Mouse (Mus musculus) spleen, adult 2 months (tissue): ENCODE results near the gene Col20a1. TPM values are rescaled to one million over a fixed set of nuclear protein-coding genes. Genes with fewer than 3 reads are reported as not detected.

Source experiments
- DNase-seq, 2 experiments: peaks; one replicate each; pipeline versions ENCODE4 v3.0.0 to v3.0.0-alpha.2; 2012 to 2021; ENCODE audit warnings: low spot score in 2 of 2, low read depth in 1 of 2
- H3K27ac ChIP-seq: fragments of 200-500 bp; 2 replicates; pipeline ENCODE4 v1.5.1; 2012; ENCODE audit warnings: low read length, inconsistent platforms; ENCODE audit not compliant: insufficient read depth
- H3K27me3 ChIP-seq: fragments of 200-500 bp; 2 replicates; pipeline ENCODE4 v1.6.1; 2012; ENCODE audit warnings: mild to moderate bottlenecking, moderate library complexity, low read length, inconsistent platforms; ENCODE audit not compliant: control insufficient read depth, insufficient read depth
- H3K36me3 ChIP-seq: fragments of 200-500 bp; 2 replicates; pipeline ENCODE4 v1.6.1; 2012; ENCODE audit warnings: mild to moderate bottlenecking, low read length, inconsistent platforms; ENCODE audit not compliant: control insufficient read depth, insufficient read depth
- H3K4me1 ChIP-seq: fragments of 200-500 bp; 2 replicates; pipeline ENCODE4 v1.6.1; 2011; ENCODE audit warnings: inconsistent platforms; ENCODE audit not compliant: control insufficient read depth, insufficient read depth, insufficient read length
- H3K4me3 ChIP-seq: fragments of 200-500 bp; 2 replicates; pipeline ENCODE4 v1.5.1; 2011; ENCODE audit warnings: mild to moderate bottlenecking, inconsistent platforms; ENCODE audit not compliant: insufficient read depth, insufficient read length; ENCODE audit errors: extremely low read depth
- CTCF ChIP-seq: fragments of 200-500 bp; IDR thresholded peaks from 2 replicates; pipeline ENCODE4 v1.5.1; 2011; ENCODE audit warnings: mild to moderate bottlenecking, inconsistent platforms; ENCODE audit not compliant: insufficient read depth, insufficient read length, insufficient replicate concordance; ENCODE audit errors: extremely low read depth
- POLR2A ChIP-seq: fragments of 200-500 bp; IDR thresholded peaks from 2 replicates; pipeline ENCODE4 v1.6.1; 2011; ENCODE audit warnings: low read depth, low read length, inconsistent platforms
- WGBS: fragments of 180-500 bp; shearing (Covaris S2); methylation state at CpG from one replicate; pipeline ENCODE4 v1.1.7; 2018; 5-methylcytosine and 5-hydroxymethylcytosine counted together
- polyA plus RNA-seq: library from polyadenylated mRNA; depleted of rRNA; stranded (reverse); fragments of >200 nt; gene quantifications from 2 replicates; pipeline ENCODE4 v1.2.3, GENCODE M21; 2012

Col20a1 gene
- polyA plus RNA-seq, 1 experiment: 1.9 TPM

- Histone ChIP-seq H3K4me1 (no peaks in the 10 kb centered on the region), H3K27ac (no peak overlapping the region), H3K4me3 (no peak overlapping the region), H3K36me3 (no peaks in the 10 kb centered on the region), H3K27me3 (no peaks in the 10 kb centered on the region)
- no peak for DNase-seq
- TF ChIP-seq POLR2A (no peak), CTCF (no peak)
- WGBS: 73% methylated on average over 4 of the region's 4 CpGs
These were observed 4.0 kb downstream of the Col20a1 start for GRCm38 (mm10) chr2:180990347-180990746.

GRCm38 (mm10) chr2:180994360-180994759 lies 8.0 kb downstream of the Col20a1 start:
- Histone ChIP-seq H3K4me1 (no peaks in the 10 kb centered on the region), H3K27me3 (no peaks in the 10 kb centered on the region), H3K4me3 (no peak overlapping the region), H3K36me3 (no peaks in the 10 kb centered on the region), H3K27ac (no peak overlapping the region)
- no peak for DNase-seq
- TF ChIP-seq POLR2A (no peak), CTCF (no peak)
- WGBS: 65% methylated on average over 2 of the region's 2 CpGs

GRCm38 (mm10) chr2:180995457-180995856 lies 9.1 kb downstream of the Col20a1 start:
- Histone ChIP-seq H3K27me3 (no peaks in the 10 kb centered on the region), H3K4me3 (no peak overlapping the region), H3K27ac (no peak overlapping the region), H3K4me1 (no peaks in the 10 kb centered on the region), H3K36me3 (no peaks in the 10 kb centered on the region)
- DNase-seq: no peak
- TF ChIP-seq CTCF: no peak
- TF ChIP-seq POLR2A: no peak
- WGBS: 85% methylated on average over 4 of the region's 4 CpGs

- H3K27me3 ChIP-seq: no peaks in the 10 kb centered on the region
- WGBS: 19% methylated on average over 5 of the region's 5 CpGs
- peak; percentile 58; the same call in 1 of the 2 replicates for TF ChIP-seq CTCF
- TF ChIP-seq POLR2A: no peak
- no peaks in the 10 kb centered on the region for H3K4me1 ChIP-seq
- no peak overlapping the region for H3K4me3 ChIP-seq
- H3K36me3 ChIP-seq: no peaks in the 10 kb centered on the region
- no peak for DNase-seq
- H3K27ac ChIP-seq: no peak overlapping the region
These were observed 10.1 kb downstream of the Col20a1 start for GRCm38 (mm10) chr2:180996436-180996835.

DNA sequence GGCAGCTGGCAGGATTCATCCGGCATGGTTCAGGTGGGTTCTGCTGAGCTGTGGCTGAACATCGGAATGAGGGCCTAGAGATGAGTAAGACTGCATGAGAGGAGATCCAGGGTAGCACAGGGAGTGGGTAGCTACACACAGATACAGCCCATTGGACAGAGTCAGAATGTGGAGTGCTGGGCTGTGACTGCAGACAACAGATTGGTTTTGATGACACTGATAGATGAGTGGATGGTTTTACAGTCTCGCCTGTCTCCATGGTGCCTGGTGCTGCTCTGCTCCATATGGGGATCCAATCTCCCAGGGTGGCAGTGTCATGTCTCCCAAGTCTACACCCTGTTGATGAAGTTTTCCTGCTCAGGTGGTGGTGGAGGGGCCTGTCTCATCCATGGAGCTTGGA lies 10.6 kb downstream of the Col20a1 start:
- WGBS: 72% methylated on average over 3 of the region's 3 CpGs
- H3K4me1 ChIP-seq: no peaks in the 10 kb centered on the region
- no peaks in the 10 kb centered on the region for H3K36me3 ChIP-seq
- DNase-seq: no peak
- H3K27me3 ChIP-seq: no peaks in the 10 kb centered on the region
- no peak overlapping the region for H3K4me3 ChIP-seq
- no peak overlapping the region for H3K27ac ChIP-seq
- no peak for TF ChIP-seq POLR2A
- no peak for TF ChIP-seq CTCF

GRCm38 (mm10) chr2:181007054-181007453 lies 20.7 kb downstream of the Col20a1 start:
- H3K4me1 ChIP-seq: no peaks in the 10 kb centered on the region
- no peak for DNase-seq
- no peaks in the 10 kb centered on the region for H3K36me3 ChIP-seq
- no peak overlapping the region for H3K27ac ChIP-seq
- H3K4me3 ChIP-seq: no peak overlapping the region
- TF ChIP-seq CTCF: no peak
- TF ChIP-seq POLR2A: no peak
- H3K27me3 ChIP-seq: no peaks in the 10 kb centered on the region
- 75% methylated on average over 4 of the region's 4 CpGs for WGBS

DNA sequence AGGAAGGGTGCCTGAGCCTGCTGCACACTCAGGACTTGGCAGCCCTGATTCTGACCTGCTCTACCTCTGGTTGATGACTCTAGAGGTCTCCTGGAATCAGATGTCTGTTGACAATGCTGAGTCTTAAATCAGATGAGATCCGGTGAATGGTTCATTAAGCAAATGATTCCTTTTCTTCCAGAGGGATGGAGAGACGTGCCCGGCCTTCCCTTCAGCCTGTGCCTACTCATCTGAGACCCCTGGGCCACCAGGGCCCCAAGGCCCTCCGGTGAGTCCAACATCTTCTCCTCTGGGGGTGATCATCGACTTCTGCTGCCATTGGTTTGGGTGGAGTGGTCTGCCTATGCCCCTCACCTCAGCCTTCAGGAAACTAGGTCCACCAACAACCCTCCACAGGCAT lies 22.0 kb downstream of the Col20a1 start:
- TF ChIP-seq POLR2A: no peak
- TF ChIP-seq CTCF: no peak
- WGBS: 83% methylated on average over 5 of the region's 5 CpGs

GRCm38 (mm10) chr2:181031406-181031934 lies 45.1 kb downstream of the Col20a1 start:
- no peak overlapping the region for H3K4me3 ChIP-seq
- TF ChIP-seq CTCF (no peak), POLR2A (no peak)
- no peak for DNase-seq
- H3K36me3 ChIP-seq: no peaks in the 10 kb centered on the region
- H3K4me1 ChIP-seq: no peaks in the 10 kb centered on the region
- WGBS: 71% methylated on average over 11 of the region's 11 CpGs
- H3K27me3 ChIP-seq: no peaks in the 10 kb centered on the region
- no peak overlapping the region for H3K27ac ChIP-seq

More for the DNA sequence above, 22.0 kb downstream of the Col20a1 start:
- Histone ChIP-seq H3K36me3 (no peaks in the 10 kb centered on the region), H3K4me3 (no peak overlapping the region), H3K27ac (no peak overlapping the region), H3K27me3 (no peaks in the 10 kb centered on the region), H3K4me1 (no peaks in the 10 kb centered on the region)
- DNase-seq: no peak
